Mouse (Mus musculus) midbrain, embryonic 11.5 days (tissue): ENCODE measurements at regions not wholly inside any gene's neighbourhood (a gene's known extent, or its start where the extent isn't known, plus 50 kb on each side); places are given as distances from the start of the nearest gene placed in this dataset.
A peak's percentile ranks its signal among the peaks of the same experiment; 100 is the strongest.
"Not testable (repeated sequence)": the region's sequence is repeated elsewhere in the genome, so short reads cannot be mapped to it uniquely, and the experiment has no call there.

Experiments
- ATAC-seq: fragments of 200-750 bp; cut with Nextera tagmentation; 2 replicates; pipeline ENCODE4 v1.8.0; 2017; ENCODE audit warnings: moderate TSS enrichment, moderate library complexity; ENCODE audit not compliant: low FRiP score
- DNase-seq: peaks from one replicate; pipeline ENCODE4 v3.0.0; 2015; ENCODE audit warnings: low spot score; ENCODE audit errors: missing footprints
- H3K27ac ChIP-seq: fragments of 300-500 bp; sonication (generic); 2 replicates; pipeline ENCODE4 v1.5.1; 2014; ENCODE audit warnings: low read depth, low read length
- H3K27me3 ChIP-seq: fragments of 300-500 bp; sonication (generic); 2 replicates; pipeline ENCODE4 v1.6.1; 2014; ENCODE audit warnings: mild to moderate bottlenecking, low read length, moderate library complexity, mixed read lengths; ENCODE audit not compliant: control insufficient read depth, insufficient read depth
- H3K36me3 ChIP-seq: fragments of 300-500 bp; sonication (generic); 2 replicates; pipeline ENCODE4 v1.6.1; 2014; ENCODE audit warnings: mild to moderate bottlenecking, low read length, moderate library complexity, mixed read lengths; ENCODE audit not compliant: control insufficient read depth, insufficient read depth
- H3K4me1 ChIP-seq: fragments of 300-500 bp; sonication (generic); 2 replicates; pipeline ENCODE4 v1.6.1; 2014; ENCODE audit warnings: low read length; ENCODE audit not compliant: control insufficient read depth, insufficient read depth
- H3K4me2 ChIP-seq: fragments of 300-500 bp; sonication (generic); 2 replicates; pipeline ENCODE4 v1.6.1; 2014; ENCODE audit warnings: mild to moderate bottlenecking, moderate library complexity
- H3K4me3 ChIP-seq: fragments of 300-500 bp; sonication (generic); 2 replicates; pipeline ENCODE4 v1.5.1; 2014; ENCODE audit warnings: low read depth, low read length
- H3K9ac ChIP-seq: fragments of 300-500 bp; sonication (generic); 2 replicates; pipeline ENCODE4 v1.6.1; 2014; ENCODE audit warnings: low read length
- H3K9me3 ChIP-seq: fragments of 300-500 bp; sonication (generic); 2 replicates; pipeline ENCODE4 v1.6.1; 2016; ENCODE audit warnings: low read length; ENCODE audit not compliant: control insufficient read depth
- WGBS: fragments of 180-500 bp; shearing (Covaris S2); extraction: QIAGEN DNeasy Blood & Tissue Kit; methylation state at CpG from one replicate; pipeline ENCODE4 v1.1.7; 2014; 5-methylcytosine and 5-hydroxymethylcytosine counted together

- WGBS = 89% methylated on average over 3 of the region's 3 CpGs
These were observed 51.8 kb downstream of the Teddm3 start for GRCm38 (mm10) chr16:21102033-21102432.

GRCm38 (mm10) chr16:21100126-21100525, 53.7 kb downstream of the Teddm3 start:
- H3K4me1 ChIP-seq, H3K4me3 ChIP-seq, H3K9me3 ChIP-seq, H3K36me3 ChIP-seq, DNase-seq, H3K4me2 ChIP-seq, H3K27ac ChIP-seq, H3K27me3 ChIP-seq, H3K9ac ChIP-seq, ATAC-seq: not testable (repeated sequence)
- 82% methylated on average over 2 of the region's 2 CpGs for WGBS

More at GRCm38 (mm10) chr16:21102033-21102432, 51.8 kb downstream of the Teddm3 start:
- H3K27ac ChIP-seq, H3K4me3 ChIP-seq, DNase-seq, H3K36me3 ChIP-seq, H3K4me2 ChIP-seq, H3K4me1 ChIP-seq, ATAC-seq, H3K9ac ChIP-seq, H3K27me3 ChIP-seq, H3K9me3 ChIP-seq: not testable (repeated sequence)

GRCm38 (mm10) chr16:21074779-21075148, 79.0 kb downstream of the Teddm3 start:
- ATAC-seq (no peak), DNase-seq (peak; percentile 84)
- no peak overlapping the region for H3K27ac ChIP-seq
- no peaks in the 10 kb centered on the region for H3K27me3 ChIP-seq
- H3K4me1 ChIP-seq = no peaks in the 10 kb centered on the region
- H3K9ac ChIP-seq = no peak overlapping the region
- H3K36me3 ChIP-seq = no peaks in the 10 kb centered on the region
- H3K4me3 ChIP-seq = no peak overlapping the region
- H3K9me3 ChIP-seq = no peaks in the 10 kb centered on the region
- WGBS = 73% methylated on average over 5 of the region's 5 CpGs
- H3K4me2 ChIP-seq = no peak overlapping the region

GRCm38 (mm10) chr16:21074082-21074778, 79.6 kb downstream of the Teddm3 start:
- not testable (repeated sequence) for H3K9me3 ChIP-seq, H3K27me3 ChIP-seq, H3K4me2 ChIP-seq, H3K4me3 ChIP-seq, H3K36me3 ChIP-seq, H3K4me1 ChIP-seq, H3K9ac ChIP-seq, H3K27ac ChIP-seq
- 34% methylated on average over 8 of the region's 10 CpGs for WGBS
- DNase-seq (peak; percentile 84), ATAC-seq (peak; percentile 64)

GRCm38 (mm10) chr16:21060211-21060610, 93.6 kb downstream of the Teddm3 start:
- no peak for ATAC-seq

GRCm38 (mm10) chr16:21054772-21055171, 99.0 kb downstream of the Teddm3 start:
- peaks cover 4% of the 10 kb centered on the region; the same call in 1 of the 2 replicates for H3K9me3 ChIP-seq
- no peak overlapping the region for H3K27ac ChIP-seq
- DNase-seq (no peak), ATAC-seq (no peak)
- H3K36me3 ChIP-seq = no peaks in the 10 kb centered on the region
- H3K4me2 ChIP-seq = no peak overlapping the region
- H3K4me1 ChIP-seq = no peaks in the 10 kb centered on the region
- no peaks in the 10 kb centered on the region for H3K27me3 ChIP-seq
- no peak overlapping the region for H3K9ac ChIP-seq
- H3K4me3 ChIP-seq = no peak overlapping the region

More at GRCm38 (mm10) chr16:21060211-21060610, 93.6 kb downstream of the Teddm3 start:
- Histone ChIP-seq H3K9ac (no peak overlapping the region), H3K4me2 (no peak overlapping the region), H3K36me3 (no peaks in the 10 kb centered on the region), H3K27me3 (no peaks in the 10 kb centered on the region), H3K4me3 (no peak overlapping the region), H3K27ac (no peak overlapping the region), H3K4me1 (no peaks in the 10 kb centered on the region), H3K9me3 (no peaks in the 10 kb centered on the region; the same call in 1 of the 2 replicates)
- no peak for DNase-seq
- WGBS = 82% methylated on average over 2 of the region's 2 CpGs

GRCm38 (mm10) chr16:21022087-21022486, 131.7 kb downstream of the Teddm3 start:
- not testable (repeated sequence) for H3K36me3 ChIP-seq, DNase-seq, H3K4me1 ChIP-seq, H3K4me3 ChIP-seq, H3K4me2 ChIP-seq, H3K9ac ChIP-seq, H3K27me3 ChIP-seq, ATAC-seq, H3K27ac ChIP-seq, H3K9me3 ChIP-seq
- WGBS = 82% methylated on average over 1 of the region's 1 CpGs

GRCm38 (mm10) chr16:21004871-21005270, 148.9 kb downstream of the Teddm3 start:
- DNase-seq (no peak), ATAC-seq (no peak)
- Histone ChIP-seq H3K4me3 (no peak overlapping the region), H3K9ac (no peak overlapping the region), H3K4me2 (no peak overlapping the region), H3K27ac (no peak overlapping the region), H3K36me3 (no peaks in the 10 kb centered on the region), H3K9me3 (0 out of 2 replicates have a peak, but pooled peaks cover 5% of the 10 kb centered on the region), H3K4me1 (no peaks in the 10 kb centered on the region), H3K27me3 (no peaks in the 10 kb centered on the region)

GRCm38 (mm10) chr16:21001126-21001525, 152.7 kb downstream of the Teddm3 start:
- H3K27me3 ChIP-seq = no peaks in the 10 kb centered on the region
- no peak overlapping the region for H3K4me3 ChIP-seq
- H3K36me3 ChIP-seq = no peaks in the 10 kb centered on the region
- H3K27ac ChIP-seq = no peak overlapping the region
- H3K4me1 ChIP-seq = no peaks in the 10 kb centered on the region
- WGBS = 84% methylated on average over 1 of the region's 1 CpGs
- ATAC-seq (no peak), DNase-seq (no peak)
- H3K9me3 ChIP-seq = 0 out of 2 replicates have a peak, but pooled peaks cover 5% of the 10 kb centered on the region
- no peak overlapping the region for H3K4me2 ChIP-seq
- no peak overlapping the region for H3K9ac ChIP-seq
